Mouse (Mus musculus): Measurements from ENCODE around the gene Irx5. TPM values are rescaled to one million over a fixed set of nuclear protein-coding genes. Genes with fewer than 3 reads are reported as not detected.

Irx5 gene
- polyA plus RNA-seq, 2 experiments, result 0.04 TPM; not detected in 1

DNA sequence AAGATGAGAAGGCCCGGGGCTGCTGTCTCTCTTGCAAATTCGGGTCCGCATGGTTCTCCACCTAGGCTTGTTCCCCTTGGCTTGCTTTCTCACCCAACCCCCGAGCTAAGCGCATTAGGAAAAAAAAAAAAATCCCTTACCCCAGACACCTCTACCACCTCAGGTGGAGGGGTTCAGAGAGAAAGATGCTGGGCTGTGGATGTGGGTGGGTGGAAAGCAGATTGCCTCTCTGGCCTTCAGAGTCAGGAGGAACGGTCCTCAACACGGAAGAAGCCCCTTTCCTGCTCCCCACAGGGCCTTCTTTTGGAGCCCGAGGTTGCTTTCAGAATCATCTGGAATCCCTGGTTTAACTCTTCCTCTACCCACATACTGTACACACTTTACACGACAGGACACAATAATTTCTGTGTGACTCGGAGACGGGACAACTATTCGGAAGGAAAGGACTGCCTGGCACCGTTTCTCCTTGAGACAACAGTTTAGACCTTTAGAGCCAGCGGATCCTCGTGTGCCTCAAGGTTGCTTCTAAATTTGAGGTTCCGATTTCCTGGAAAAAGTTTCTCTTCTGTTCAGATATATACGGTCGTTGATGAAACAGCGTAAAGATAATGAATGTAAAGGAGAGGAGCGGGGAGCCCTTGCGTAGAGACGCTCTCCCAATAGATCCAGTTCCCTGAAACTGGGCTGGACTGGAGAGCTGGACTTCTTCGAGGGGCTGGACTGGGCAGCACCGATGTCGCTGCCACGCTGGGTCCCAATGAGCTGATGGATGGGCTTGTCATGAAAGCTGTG, 8.7 kb downstream of the Irx5 start:
- no peak overlapping the region for H3K4me3 ChIP-seq (ENCODE audit: insufficient read depth in 1 of 2, low read depth in 2 of 2, low read length in 2 of 2)
- peaks cover 80% of the 10 kb centered on the region for H3K27me3 ChIP-seq (ENCODE audit: control insufficient read depth, insufficient read depth, low read length)
- no peaks in the 10 kb centered on the region for H3K9me3 ChIP-seq (ENCODE audit: control insufficient read depth, low read length)
- no peak overlapping the region for H3K9ac ChIP-seq (replicated peaks)
- TF ChIP-seq EP300 (IDR thresholded peaks at IDR 0.05; ENCODE audit: low read depth), result no peak
- no peak for TF ChIP-seq CTCF (IDR thresholded peaks at IDR 0.05; ENCODE audit: low read depth)
- H3K36me3 ChIP-seq (replicated peaks; ENCODE audit: control insufficient read depth, insufficient read depth, low read depth), result no peaks in the 10 kb centered on the region
- no peak for ATAC-seq (ENCODE audit: insufficient read depth)
- 4% methylated on average over 26 of the region's 26 CpGs for whole genome bisulfite sequencing (ENCODE audit: insufficient replicate concordance)
- H3K4me1 ChIP-seq (replicated peaks; ENCODE audit: control insufficient read depth in 2 of 2, insufficient read depth in 2 of 2, low read length in 1 of 2), result no peaks in the 10 kb centered on the region
- H3K4me2 ChIP-seq (ENCODE audit: low read depth), result no peak overlapping the region
- DNase-seq (ENCODE audit: low read depth in 3 of 3, low spot score in 3 of 3), result no peak
- no peak overlapping the region for H3K27ac ChIP-seq

DNA sequence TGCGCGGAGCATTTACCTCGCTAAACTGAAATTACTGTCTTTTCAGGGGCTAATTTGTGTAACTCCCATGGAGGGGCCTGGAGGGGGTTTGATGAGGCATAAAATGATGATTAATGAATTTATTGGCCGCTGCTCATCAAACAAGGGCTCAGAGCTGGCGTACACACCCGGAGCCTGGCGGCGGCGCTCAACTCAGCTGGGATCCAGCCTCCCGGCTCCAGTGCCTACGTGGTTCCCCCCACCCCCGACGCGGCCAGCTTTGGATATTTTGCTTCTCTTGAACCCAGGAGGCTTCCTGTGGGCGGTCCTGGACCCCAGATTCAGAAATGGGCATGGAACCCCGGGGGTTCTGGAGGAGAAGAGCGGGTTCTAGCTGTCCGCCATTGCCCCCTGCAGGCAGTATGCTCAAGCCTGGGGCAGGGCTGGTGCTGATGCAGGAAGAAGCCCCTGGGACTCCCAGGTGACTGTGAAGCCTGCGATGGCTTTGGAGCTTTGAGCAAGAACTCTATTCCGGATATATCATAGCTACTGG, 9.4 kb downstream of the Irx5 start:
- no peaks in the 10 kb centered on the region for H3K4me1 ChIP-seq (replicated peaks; ENCODE audit: control insufficient read depth in 2 of 2, insufficient read depth in 2 of 2, low read length in 1 of 2)
- ATAC-seq (ENCODE audit: insufficient read depth) (no peak), DNase-seq (ENCODE audit: low read depth in 3 of 3, low spot score in 3 of 3) (no peak)
- TF ChIP-seq EP300 (IDR thresholded peaks at IDR 0.05; ENCODE audit: low read depth) (no peak), CTCF (IDR thresholded peaks at IDR 0.05; ENCODE audit: low read depth) (peak; percentile 51)
- no peaks in the 10 kb centered on the region for H3K9me3 ChIP-seq (ENCODE audit: control insufficient read depth, low read length)
- peaks cover 74% of the 10 kb centered on the region for H3K27me3 ChIP-seq (ENCODE audit: control insufficient read depth, insufficient read depth, low read length)
- no peak overlapping the region for H3K27ac ChIP-seq
- H3K4me3 ChIP-seq (ENCODE audit: insufficient read depth in 1 of 2, low read depth in 2 of 2, low read length in 2 of 2), result no peak overlapping the region
- 4% methylated on average over 20 of the region's 20 CpGs for WGBS (ENCODE audit: insufficient replicate concordance)
- H3K9ac ChIP-seq (replicated peaks), result no peak overlapping the region
- no peaks in the 10 kb centered on the region for H3K36me3 ChIP-seq (replicated peaks; ENCODE audit: control insufficient read depth, insufficient read depth, low read depth)
- H3K4me2 ChIP-seq (ENCODE audit: low read depth), result no peak overlapping the region

DNA sequence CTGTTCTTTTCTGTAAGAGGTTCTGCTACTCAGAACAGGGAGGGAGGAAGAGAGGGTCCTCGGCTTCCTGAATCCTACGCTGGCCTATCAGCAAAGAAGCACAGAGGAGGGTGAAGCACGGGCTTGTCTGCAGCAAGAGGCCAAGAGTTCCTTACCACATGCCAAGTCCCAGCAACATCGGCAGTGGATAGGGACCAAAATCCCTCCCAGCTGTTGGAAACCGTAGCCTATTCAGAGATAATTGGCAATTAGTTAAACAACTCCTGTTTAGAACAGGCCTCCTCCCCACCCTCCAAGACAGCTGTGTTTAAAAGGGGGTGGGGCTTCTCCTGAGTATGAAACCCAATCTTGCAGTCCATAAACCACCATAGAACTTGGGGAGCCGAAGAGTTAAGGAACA, 22.1 kb downstream of the Irx5 start:
- Histone ChIP-seq H3K9ac (replicated peaks) (no peak overlapping the region), H3K9me3 (ENCODE audit: control insufficient read depth, low read length) (no peaks in the 10 kb centered on the region), H3K36me3 (replicated peaks; ENCODE audit: control insufficient read depth, insufficient read depth, low read depth) (no peaks in the 10 kb centered on the region), H3K27me3 (ENCODE audit: control insufficient read depth, insufficient read depth, low read length) (no peaks in the 10 kb centered on the region), H3K27ac (no peak overlapping the region), H3K4me3 (ENCODE audit: insufficient read depth in 1 of 2, low read depth in 2 of 2, low read length in 2 of 2) (no peak overlapping the region), H3K4me1 (replicated peaks; ENCODE audit: control insufficient read depth in 2 of 2, insufficient read depth in 2 of 2, low read length in 1 of 2) (no peaks in the 10 kb centered on the region), H3K4me2 (ENCODE audit: low read depth) (no peak overlapping the region)
- no peak for TF ChIP-seq EP300 (IDR thresholded peaks at IDR 0.05; ENCODE audit: low read depth)
- TF ChIP-seq CTCF (IDR thresholded peaks at IDR 0.05; ENCODE audit: low read depth), result no peak
- ATAC-seq (ENCODE audit: insufficient read depth) (no peak), DNase-seq (ENCODE audit: low read depth in 3 of 3, low spot score in 3 of 3) (no peak)
- WGBS (ENCODE audit: insufficient replicate concordance), result 26% methylated on average over 6 of the region's 6 CpGs

DNA sequence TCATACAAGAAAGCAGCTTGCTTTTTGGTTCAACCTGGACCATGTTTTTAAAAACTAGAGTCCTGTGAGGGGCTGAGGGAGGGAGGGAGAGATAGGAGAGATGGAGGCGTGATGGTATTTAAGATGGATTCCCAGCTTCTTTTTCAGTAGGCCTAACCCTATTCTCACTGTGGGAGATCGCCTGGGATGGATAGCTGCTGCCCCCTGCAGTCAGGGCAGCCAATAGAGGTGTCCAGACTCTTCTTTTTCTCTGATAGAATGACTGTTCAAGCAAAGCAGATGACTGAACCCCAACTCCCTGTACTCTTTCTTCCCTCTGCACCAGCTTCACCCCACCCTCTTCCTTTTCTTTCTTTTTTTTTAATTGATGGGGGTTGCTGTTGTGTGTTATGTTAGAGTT, 23.1 kb downstream of the Irx5 start:
- Histone ChIP-seq H3K4me1 (replicated peaks; ENCODE audit: control insufficient read depth in 2 of 2, insufficient read depth in 2 of 2, low read length in 1 of 2) (no peaks in the 10 kb centered on the region), H3K27ac (no peak overlapping the region), H3K9me3 (ENCODE audit: control insufficient read depth, low read length) (no peaks in the 10 kb centered on the region), H3K27me3 (ENCODE audit: control insufficient read depth, insufficient read depth, low read length) (no peaks in the 10 kb centered on the region), H3K4me3 (ENCODE audit: insufficient read depth in 1 of 2, low read depth in 2 of 2, low read length in 2 of 2) (no peak overlapping the region), H3K36me3 (replicated peaks; ENCODE audit: control insufficient read depth, insufficient read depth, low read depth) (no peaks in the 10 kb centered on the region), H3K9ac (replicated peaks) (no peak overlapping the region), H3K4me2 (ENCODE audit: low read depth) (no peak overlapping the region)
- WGBS (ENCODE audit: insufficient replicate concordance), result 51% methylated on average over 2 of the region's 2 CpGs
- ATAC-seq (ENCODE audit: insufficient read depth), result no peak
- TF ChIP-seq EP300 (IDR thresholded peaks at IDR 0.05; ENCODE audit: low read depth) (no peak), CTCF (IDR thresholded peaks at IDR 0.05; ENCODE audit: low read depth) (peak; percentile 43)
- DNase-seq (ENCODE audit: low read depth in 3 of 3, low spot score in 3 of 3), result no peak

DNA sequence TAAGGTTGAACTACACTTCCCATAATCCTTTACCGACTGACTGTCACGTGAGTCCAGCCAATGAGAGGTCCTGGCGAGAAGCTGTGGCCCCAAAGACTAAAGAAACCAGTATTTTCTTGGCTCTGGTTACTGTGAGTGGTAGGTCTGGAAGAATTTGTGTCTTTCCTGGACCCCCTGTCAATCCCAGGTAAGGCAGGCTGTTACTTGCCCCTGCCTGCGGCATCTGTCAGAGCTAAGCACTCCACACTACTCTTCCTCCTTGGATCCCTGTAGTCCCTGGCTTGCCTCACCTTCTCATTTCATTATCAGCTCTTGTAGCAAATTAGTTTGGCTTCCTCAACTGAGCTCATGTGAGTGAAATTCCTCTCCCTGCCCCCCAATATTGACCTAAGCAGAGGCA, 30.5 kb downstream of the Irx5 start:
- H3K4me2 ChIP-seq (ENCODE audit: low read depth), result no peak overlapping the region
- no peak overlapping the region for H3K4me3 ChIP-seq (ENCODE audit: insufficient read depth in 1 of 2, low read depth in 2 of 2, low read length in 2 of 2)
- WGBS (ENCODE audit: insufficient replicate concordance), result 62% methylated on average over 4 of the region's 4 CpGs
- no peak overlapping the region for H3K9ac ChIP-seq (replicated peaks)
- H3K9me3 ChIP-seq (ENCODE audit: control insufficient read depth, low read length), result no peaks in the 10 kb centered on the region
- TF ChIP-seq EP300 (IDR thresholded peaks at IDR 0.05; ENCODE audit: low read depth), result no peak
- TF ChIP-seq CTCF (IDR thresholded peaks at IDR 0.05; ENCODE audit: low read depth), result no peak
- ATAC-seq (ENCODE audit: insufficient read depth) (no peak), DNase-seq (ENCODE audit: low read depth in 3 of 3, low spot score in 3 of 3) (no peak)
- H3K27ac ChIP-seq, result no peak overlapping the region
- no peaks in the 10 kb centered on the region for H3K27me3 ChIP-seq (ENCODE audit: control insufficient read depth, insufficient read depth, low read length)
- no peaks in the 10 kb centered on the region for H3K36me3 ChIP-seq (replicated peaks; ENCODE audit: control insufficient read depth, insufficient read depth, low read depth)
- no peaks in the 10 kb centered on the region for H3K4me1 ChIP-seq (replicated peaks; ENCODE audit: control insufficient read depth in 2 of 2, insufficient read depth in 2 of 2, low read length in 1 of 2)

All from liver, embryonic 14.5 days (tissue).